Mouse (Mus musculus): ENCODE results near the gene Khdc3. TPM values are rescaled to one million over a fixed set of nuclear protein-coding genes. Genes with fewer than 3 reads are reported as not detected.
"Not testable (repeated sequence)": the region's sequence is repeated elsewhere in the genome, so short reads cannot be mapped to it uniquely, and the experiment has no call there.

The Khdc3 gene
- polyA plus RNA-seq, 1 experiment: not detected

DNA sequence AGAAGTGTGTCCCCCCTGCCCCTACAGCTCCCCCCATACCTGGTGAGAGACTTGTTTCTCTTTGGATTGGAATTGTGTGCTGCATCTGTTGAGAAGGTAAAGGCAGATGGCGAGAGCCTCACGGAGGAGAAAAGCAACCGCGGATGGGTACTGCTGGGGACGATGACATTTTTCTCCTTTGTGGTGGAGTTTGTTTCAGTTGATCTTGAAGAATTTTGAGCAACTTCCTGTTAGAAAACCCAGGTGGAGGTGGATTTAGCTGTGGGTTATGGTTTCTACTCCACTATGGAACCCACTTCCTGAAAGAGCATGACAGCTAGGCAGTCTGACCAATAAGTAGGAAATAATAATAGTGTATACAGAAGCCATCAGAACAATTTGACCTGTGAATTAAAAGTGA lies 28.5 kb upstream of the Khdc3 start:
- TF ChIP-seq CTCF (IDR thresholded peaks at IDR 0.05; ENCODE audit: insufficient read depth, low read depth, low read length) (no peak), POLR2A (IDR thresholded peaks at IDR 0.05; ENCODE audit: insufficient read depth, low read depth, low read length) (no peak)
- WGBS: 91% methylated on average over 5 of the region's 5 CpGs
- Histone ChIP-seq H3K4me3 (ENCODE audit: insufficient read depth, low read depth, low read length) (no peak overlapping the region), H3K4me1 (ENCODE audit: control insufficient read depth, insufficient read depth, low read length) (peaks cover 1% of the 10 kb centered on the region), H3K27ac (ENCODE audit: insufficient read depth, low read depth, low read length) (no peak overlapping the region)

DNA sequence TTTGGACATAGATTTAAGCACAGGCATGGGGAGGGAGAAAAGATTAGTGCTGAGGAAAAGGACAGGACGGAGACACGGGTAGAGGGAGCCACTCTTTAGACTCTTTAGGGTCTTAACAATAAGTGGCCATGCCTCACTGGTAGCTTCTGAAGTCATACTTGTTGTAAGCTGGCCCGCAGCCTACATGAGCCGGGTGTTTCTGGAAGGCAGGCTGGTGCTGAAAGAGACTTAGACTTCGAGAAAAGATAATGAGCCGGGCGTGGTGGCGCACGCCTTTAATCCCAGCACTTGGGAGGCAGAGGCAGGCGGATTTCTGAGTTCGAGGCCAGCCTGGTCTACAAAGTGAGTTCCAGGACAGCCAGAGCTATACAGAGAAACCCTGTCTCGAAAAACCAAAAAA lies 22.3 kb upstream of the Khdc3 start:
- H3K27ac ChIP-seq (ENCODE audit: insufficient read depth, low read depth, low read length); H3K4me3 ChIP-seq (ENCODE audit: insufficient read depth, low read depth, low read length): not testable (repeated sequence)
- WGBS: 81% methylated on average over 11 of the region's 12 CpGs
- peaks cover 10% of the 10 kb centered on the region for H3K4me1 ChIP-seq (ENCODE audit: control insufficient read depth, insufficient read depth, low read length)

DNA sequence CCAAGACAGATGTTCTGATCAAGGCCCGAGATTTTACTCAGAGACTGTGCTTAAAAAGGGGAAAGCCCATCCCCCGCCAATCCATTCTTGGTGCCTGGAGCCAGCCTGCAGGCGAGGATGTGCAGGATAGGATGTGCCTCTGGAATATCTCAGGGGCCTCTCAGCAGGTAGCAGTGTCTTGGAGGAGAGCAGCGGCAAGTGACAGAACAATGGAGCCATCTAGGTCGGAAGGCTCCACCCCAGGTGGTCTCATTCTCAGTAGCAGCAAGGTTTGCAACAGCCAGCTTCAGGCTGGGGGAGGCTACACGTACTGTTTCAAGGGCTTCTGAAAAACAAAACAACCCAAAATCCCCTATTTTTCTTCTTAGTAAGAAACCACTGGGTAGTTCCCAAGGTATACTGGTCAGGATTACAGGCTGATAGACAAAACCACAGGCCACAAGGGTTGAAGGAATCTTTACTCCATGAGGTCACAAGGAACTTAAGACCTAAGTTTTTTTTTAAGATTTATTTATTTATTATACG lies 21.8 kb upstream of the Khdc3 start:
- H3K4me1 ChIP-seq (ENCODE audit: control insufficient read depth, insufficient read depth, low read length): peaks cover 10% of the 10 kb centered on the region
- no peak for TF ChIP-seq CTCF (IDR thresholded peaks at IDR 0.05; ENCODE audit: insufficient read depth, low read depth, low read length)
- TF ChIP-seq POLR2A (IDR thresholded peaks at IDR 0.05; ENCODE audit: insufficient read depth, low read depth, low read length): no peak
- no peak overlapping the region for H3K4me3 ChIP-seq (ENCODE audit: insufficient read depth, low read depth, low read length)
- no peak overlapping the region for H3K27ac ChIP-seq (ENCODE audit: insufficient read depth, low read depth, low read length)
- 52% methylated on average over 7 of the region's 7 CpGs for WGBS

DNA sequence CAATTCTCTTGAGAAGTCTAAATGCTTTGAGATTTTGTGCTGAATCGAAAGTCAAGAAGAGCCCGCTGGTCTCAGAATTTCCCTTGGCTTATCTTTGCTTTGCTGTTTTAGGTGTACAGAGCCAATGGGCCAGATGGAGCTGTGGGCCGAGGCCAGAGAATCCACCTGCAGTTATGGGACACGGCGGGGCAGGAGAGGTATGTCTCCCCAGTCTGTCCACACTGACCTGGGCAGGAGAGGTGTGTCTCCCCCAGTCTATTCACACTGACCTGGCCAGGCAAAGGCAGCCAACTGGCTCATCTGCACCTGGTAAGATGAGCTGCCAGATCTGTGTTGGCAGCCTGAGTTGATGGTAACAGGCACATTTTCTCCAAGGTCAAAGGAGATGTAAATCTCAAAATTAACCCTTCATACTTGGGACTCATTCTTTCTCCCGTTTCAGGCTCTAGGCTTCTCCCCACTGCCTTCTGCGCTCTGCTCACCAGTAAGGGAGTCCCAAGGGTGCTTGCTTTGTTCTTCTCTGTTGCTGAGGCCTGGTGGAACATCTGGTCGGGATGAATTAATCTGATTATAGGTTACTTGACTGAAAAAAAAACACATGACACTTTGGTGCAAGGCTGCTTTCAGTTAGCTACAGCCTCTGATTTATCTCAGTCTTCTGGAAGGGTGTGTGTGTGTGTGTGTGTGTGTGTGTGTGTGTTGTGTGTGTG lies 19.2 kb upstream of the Khdc3 start:
- no peak overlapping the region for H3K27ac ChIP-seq (ENCODE audit: insufficient read depth, low read depth, low read length)
- H3K4me1 ChIP-seq (ENCODE audit: control insufficient read depth, insufficient read depth, low read length): peaks cover 10% of the 10 kb centered on the region
- WGBS: 69% methylated on average over 8 of the region's 8 CpGs
- TF ChIP-seq POLR2A (IDR thresholded peaks at IDR 0.05; ENCODE audit: insufficient read depth, low read depth, low read length): no peak
- TF ChIP-seq CTCF (IDR thresholded peaks at IDR 0.05; ENCODE audit: insufficient read depth, low read depth, low read length): no peak
- no peak overlapping the region for H3K4me3 ChIP-seq (ENCODE audit: insufficient read depth, low read depth, low read length)

DNA sequence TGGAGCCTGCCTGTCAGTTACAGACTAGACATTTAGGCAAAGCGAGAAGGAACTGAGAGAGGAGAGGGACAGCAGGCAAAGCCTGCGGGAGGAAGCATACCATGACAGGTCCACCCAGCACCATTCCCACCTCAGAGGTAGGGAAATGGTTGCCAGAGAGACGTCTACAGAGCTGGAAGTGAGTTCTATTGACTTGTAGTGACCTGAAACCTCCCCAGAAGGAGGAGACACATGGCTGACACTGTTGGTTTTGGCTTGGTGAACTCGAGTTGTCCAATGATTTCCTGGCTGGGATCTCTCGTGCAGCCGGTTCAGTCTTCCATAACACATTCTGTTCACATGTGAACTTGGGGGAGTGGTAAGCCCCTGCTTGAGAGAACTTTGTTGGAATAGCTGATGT lies 17.7 kb upstream of the Khdc3 start:
- H3K27ac ChIP-seq (ENCODE audit: insufficient read depth, low read depth, low read length): no peak overlapping the region
- TF ChIP-seq POLR2A (IDR thresholded peaks at IDR 0.05; ENCODE audit: insufficient read depth, low read depth, low read length) (no peak), CTCF (IDR thresholded peaks at IDR 0.05; ENCODE audit: insufficient read depth, low read depth, low read length) (no peak)
- 81% methylated on average over 6 of the region's 6 CpGs for WGBS
- H3K4me3 ChIP-seq (ENCODE audit: insufficient read depth, low read depth, low read length): no peak overlapping the region
- peaks cover 10% of the 10 kb centered on the region for H3K4me1 ChIP-seq (ENCODE audit: control insufficient read depth, insufficient read depth, low read length)

DNA sequence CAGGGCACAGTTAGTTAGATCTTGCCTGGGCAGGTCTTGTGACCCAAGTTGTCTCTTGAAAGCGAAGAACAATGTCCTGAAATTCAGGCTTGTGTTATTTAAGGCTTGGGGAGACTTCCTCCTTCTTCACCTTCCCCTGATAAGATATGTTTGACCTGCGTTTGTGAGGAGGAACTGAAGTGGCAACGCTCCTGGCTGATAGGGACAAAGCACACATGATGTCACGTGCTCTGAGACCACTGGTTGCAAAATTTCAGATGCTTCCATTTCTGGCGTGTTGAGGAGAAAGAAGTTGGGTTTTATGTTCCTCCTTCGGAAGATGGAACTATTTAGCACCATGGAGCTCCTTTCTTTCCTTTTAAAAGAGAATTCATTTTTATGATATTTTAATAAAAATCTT lies 15.8 kb upstream of the Khdc3 start:
- 89% methylated on average over 6 of the region's 6 CpGs for WGBS
- peaks cover 8% of the 10 kb centered on the region for H3K4me1 ChIP-seq (ENCODE audit: control insufficient read depth, insufficient read depth, low read length)
- H3K27ac ChIP-seq (ENCODE audit: insufficient read depth, low read depth, low read length): no peak overlapping the region
- TF ChIP-seq CTCF (IDR thresholded peaks at IDR 0.05; ENCODE audit: insufficient read depth, low read depth, low read length) (no peak), POLR2A (IDR thresholded peaks at IDR 0.05; ENCODE audit: insufficient read depth, low read depth, low read length) (no peak)
- no peak overlapping the region for H3K4me3 ChIP-seq (ENCODE audit: insufficient read depth, low read depth, low read length)

DNA sequence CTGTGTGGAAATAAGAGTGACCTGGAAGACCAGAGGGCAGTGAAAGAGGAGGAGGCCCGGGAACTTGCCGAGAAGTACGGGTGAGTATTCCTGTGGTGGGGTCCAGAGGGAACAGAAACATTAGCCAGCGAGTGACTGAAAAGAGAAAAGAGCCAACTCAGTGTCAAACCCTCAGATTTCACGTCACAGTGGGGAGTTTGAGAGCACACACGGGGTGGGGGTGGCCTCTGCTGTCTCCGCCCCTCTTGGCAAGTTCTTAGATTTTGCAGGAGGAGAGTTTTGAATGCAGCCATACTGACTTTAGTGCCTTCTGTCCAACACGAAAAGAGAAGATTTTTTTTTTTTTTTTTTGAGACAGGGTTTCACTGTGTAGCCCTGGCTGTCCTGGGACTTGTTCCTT lies 14.5 kb upstream of the Khdc3 start:
- no peak overlapping the region for H3K4me3 ChIP-seq (ENCODE audit: insufficient read depth, low read depth, low read length)
- no peak overlapping the region for H3K27ac ChIP-seq (ENCODE audit: insufficient read depth, low read depth, low read length)
- H3K4me1 ChIP-seq (ENCODE audit: control insufficient read depth, insufficient read depth, low read length): peaks cover 8% of the 10 kb centered on the region
- TF ChIP-seq CTCF (IDR thresholded peaks at IDR 0.05; ENCODE audit: insufficient read depth, low read depth, low read length) (no peak), POLR2A (IDR thresholded peaks at IDR 0.05; ENCODE audit: insufficient read depth, low read depth, low read length) (no peak)
- WGBS: 62% methylated on average over 8 of the region's 8 CpGs

DNA sequence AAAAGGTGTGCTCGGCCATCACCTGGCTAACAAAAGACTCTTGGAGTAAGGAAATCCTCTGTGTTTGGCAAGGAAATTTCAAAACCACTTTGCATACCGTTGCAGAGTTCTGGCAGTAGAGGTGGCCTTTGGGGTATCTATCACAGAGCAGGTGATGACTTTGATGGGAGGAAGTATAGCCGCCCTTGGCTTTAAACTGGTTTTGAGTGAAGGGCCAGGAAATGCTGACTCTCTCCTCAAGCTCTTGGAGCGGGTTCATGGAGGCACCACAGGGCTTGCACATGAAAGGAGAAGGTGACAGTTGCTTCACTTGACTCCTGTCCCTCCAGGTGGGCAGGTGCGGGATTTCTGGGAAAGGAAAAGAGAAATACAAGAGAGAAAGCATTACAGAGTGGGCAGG lies 14.1 kb upstream of the Khdc3 start:
- H3K4me1 ChIP-seq (ENCODE audit: control insufficient read depth, insufficient read depth, low read length): peaks cover 4% of the 10 kb centered on the region
- 80% methylated on average over 5 of the region's 5 CpGs for WGBS
- no peak overlapping the region for H3K27ac ChIP-seq (ENCODE audit: insufficient read depth, low read depth, low read length)
- no peak for TF ChIP-seq CTCF (IDR thresholded peaks at IDR 0.05; ENCODE audit: insufficient read depth, low read depth, low read length)
- TF ChIP-seq POLR2A (IDR thresholded peaks at IDR 0.05; ENCODE audit: insufficient read depth, low read depth, low read length): no peak
- H3K4me3 ChIP-seq (ENCODE audit: insufficient read depth, low read depth, low read length): no peak overlapping the region

DNA sequence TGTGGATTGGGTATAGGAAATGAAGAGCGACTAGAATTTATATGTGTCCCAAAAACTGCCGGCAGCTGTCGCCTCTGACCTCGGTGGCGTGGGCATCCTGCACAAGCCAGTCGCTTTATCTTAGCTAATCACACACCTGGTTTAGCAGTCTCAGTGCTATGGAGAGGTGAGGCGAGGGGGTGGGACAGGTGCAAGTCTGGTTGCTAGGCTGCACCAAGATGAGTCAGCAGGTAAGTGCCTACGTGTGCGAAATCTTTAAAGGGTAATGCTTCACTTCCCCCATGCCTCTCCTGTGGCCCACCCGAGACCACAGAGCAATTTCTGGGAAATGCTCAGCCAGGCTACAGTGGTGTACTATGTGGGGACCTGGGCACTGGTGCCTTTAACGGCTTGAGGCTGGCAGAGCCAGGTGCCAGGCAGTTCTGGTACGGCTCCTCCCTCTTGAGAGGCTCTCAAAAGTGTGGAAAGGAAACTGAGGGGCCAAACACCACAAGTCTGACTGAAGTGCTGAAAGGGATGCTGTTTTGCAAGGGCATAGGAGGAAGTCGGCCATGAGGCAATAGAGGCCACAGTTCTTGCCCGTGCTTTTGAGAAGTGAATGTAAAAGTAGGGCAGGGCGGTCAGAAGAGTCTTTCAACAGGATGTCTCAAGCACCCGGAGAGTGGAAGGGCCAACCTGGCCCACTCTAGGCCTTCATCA lies 12.3 kb upstream of the Khdc3 start:
- TF ChIP-seq CTCF (IDR thresholded peaks at IDR 0.05; ENCODE audit: insufficient read depth, low read depth, low read length): no peak
- no peak for TF ChIP-seq POLR2A (IDR thresholded peaks at IDR 0.05; ENCODE audit: insufficient read depth, low read depth, low read length)
- H3K4me3 ChIP-seq (ENCODE audit: insufficient read depth, low read depth, low read length): no peak overlapping the region
- WGBS: 80% methylated on average over 16 of the region's 16 CpGs
- no peak overlapping the region for H3K27ac ChIP-seq (ENCODE audit: insufficient read depth, low read depth, low read length)
- no peaks in the 10 kb centered on the region for H3K4me1 ChIP-seq (ENCODE audit: control insufficient read depth, insufficient read depth, low read length)
